Mouse (Mus musculus) stomach, embryonic 14.5 days (tissue): ENCODE data around the gene Cdr2l. TPM values are rescaled to one million over a fixed set of nuclear protein-coding genes. Genes with fewer than 3 reads are reported as not detected.

ENCODE experiments used
- ATAC-seq: fragments of 200-750 bp; cut with Nextera tagmentation; 2 replicates; pipeline ENCODE4 v1.8.0; 2017; ENCODE audit warnings: low read depth, moderate TSS enrichment; ENCODE audit not compliant: insufficient number of reproducible peaks, insufficient read depth, low FRiP score
- H3K27ac ChIP-seq: fragments of 300-500 bp; sonication (generic); 2 replicates; pipeline ENCODE4 v1.5.1; 2014; ENCODE audit warnings: mild to moderate bottlenecking, low read length, moderate library complexity, mixed read lengths
- H3K27me3 ChIP-seq: fragments of 300-500 bp; sonication (generic); 2 replicates; pipeline ENCODE4 v1.6.1; 2014; ENCODE audit warnings: low read length, control low read depth, mixed read lengths; ENCODE audit not compliant: control insufficient read depth, insufficient read depth
- H3K36me3 ChIP-seq: fragments of 300-500 bp; sonication (generic); 2 replicates; pipeline ENCODE4 v1.6.1; 2014; ENCODE audit warnings: mild to moderate bottlenecking, control low read depth, low read length, moderate library complexity, mixed read lengths; ENCODE audit not compliant: control insufficient read depth, insufficient read depth
- H3K4me1 ChIP-seq: fragments of 300-500 bp; sonication (generic); 2 replicates; pipeline ENCODE4 v1.6.1; 2014; ENCODE audit warnings: low read length, control low read depth, mixed read lengths; ENCODE audit not compliant: control insufficient read depth, insufficient read depth
- H3K4me2 ChIP-seq: fragments of 300-500 bp; sonication (generic); replicated peaks from 2 replicates; pipeline ENCODE4 v1.6.1; 2014; ENCODE audit warnings: low read depth, low read length, control low read depth
- H3K4me3 ChIP-seq: fragments of 300-500 bp; sonication (generic); 2 replicates; pipeline ENCODE4 v1.5.1; 2014; ENCODE audit warnings: low read depth, low read length, control low read depth
- H3K9ac ChIP-seq: fragments of 300-500 bp; sonication (generic); replicated peaks from 2 replicates; pipeline ENCODE4 v1.6.1; 2014; ENCODE audit warnings: low read depth, mild to moderate bottlenecking, control low read depth, low read length, moderate library complexity, mixed read lengths
- H3K9me3 ChIP-seq: fragments of 300-500 bp; sonication (generic); 2 replicates; pipeline ENCODE4 v1.6.1; 2016; ENCODE audit warnings: low read depth, low read length, control low read depth; ENCODE audit not compliant: control insufficient read depth
- WGBS: fragments of 180-500 bp; shearing (Covaris S2); extraction: QIAGEN DNeasy Blood & Tissue Kit; methylation state at CpG from one replicate; pipeline ENCODE4 v1.1.7; 2014; 5-methylcytosine and 5-hydroxymethylcytosine counted together
- polyA plus RNA-seq: library from polyadenylated mRNA; unstranded; fragments of >200 nt; fragmentation: Nextera tagmentation; extraction: Ambion mirVana; gene quantifications from 2 replicates; pipeline ENCODE4 v1.2.1, GENCODE M21; 2014

The Cdr2l gene
- 12.6 and 13.0 TPM in 2 replicates for polyA plus RNA-seq

DNA sequence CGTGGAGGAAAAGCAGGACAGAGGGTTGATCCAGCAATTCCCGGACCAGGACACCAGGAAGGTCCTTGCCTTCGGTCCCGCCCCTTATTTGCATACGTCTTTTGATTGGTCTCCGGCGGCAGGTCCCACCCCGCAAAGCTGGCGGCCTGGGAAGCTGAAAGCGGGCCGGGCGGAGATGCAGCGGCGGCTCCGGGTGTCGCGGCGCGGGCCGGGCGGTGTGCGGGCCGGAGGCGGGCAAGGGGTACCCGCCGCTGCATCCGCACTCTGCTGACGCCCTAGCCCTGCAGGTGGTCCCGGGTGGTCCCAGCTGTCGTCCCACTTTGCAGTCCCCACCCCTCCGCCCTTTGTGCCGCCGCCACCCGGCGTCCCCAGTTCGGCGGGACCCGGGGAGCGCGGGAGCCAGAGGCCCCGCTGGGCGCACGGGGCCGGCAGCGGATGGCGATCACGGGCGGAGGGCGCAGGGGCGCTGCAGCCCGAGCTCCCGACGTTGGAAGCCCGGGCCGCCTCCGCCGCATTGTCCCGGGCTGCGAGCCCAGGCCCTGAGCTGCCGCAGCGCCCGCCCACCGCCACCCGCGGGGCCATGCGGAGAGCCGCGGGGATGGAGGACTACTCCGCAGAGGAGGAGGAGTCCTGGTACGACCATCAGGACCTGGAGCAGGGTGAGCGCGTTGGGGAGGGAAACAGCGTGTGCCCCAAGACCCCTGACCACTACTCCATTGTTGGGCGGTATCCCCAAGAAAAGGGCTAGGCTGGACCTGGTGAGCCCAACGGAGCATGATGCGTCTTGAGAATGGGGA is at the start of gene Cdr2l:
TSS of gene Cdr2l (plus strand) at position 174 of the 797 bp plus-strand sequence.
- H3K27ac ChIP-seq, result peak within 1 kb of the TSS; percentile 80
- no peaks in the 10 kb centered on the region for H3K36me3 ChIP-seq
- WGBS, result under 1% methylated on average over 71 of the region's 76 CpGs
- peaks cover 35% of the 10 kb centered on the region for H3K4me1 ChIP-seq
- no peaks in the 10 kb centered on the region for H3K9me3 ChIP-seq
- peak; percentile 92 for ATAC-seq
- peak within 1 kb of the TSS; percentile 91 for H3K4me2 ChIP-seq
- H3K9ac ChIP-seq, result peak within 1 kb of the TSS; percentile 71
- no peaks in the 10 kb centered on the region for H3K27me3 ChIP-seq
- peak within 1 kb of the TSS; percentile 79 for H3K4me3 ChIP-seq

DNA sequence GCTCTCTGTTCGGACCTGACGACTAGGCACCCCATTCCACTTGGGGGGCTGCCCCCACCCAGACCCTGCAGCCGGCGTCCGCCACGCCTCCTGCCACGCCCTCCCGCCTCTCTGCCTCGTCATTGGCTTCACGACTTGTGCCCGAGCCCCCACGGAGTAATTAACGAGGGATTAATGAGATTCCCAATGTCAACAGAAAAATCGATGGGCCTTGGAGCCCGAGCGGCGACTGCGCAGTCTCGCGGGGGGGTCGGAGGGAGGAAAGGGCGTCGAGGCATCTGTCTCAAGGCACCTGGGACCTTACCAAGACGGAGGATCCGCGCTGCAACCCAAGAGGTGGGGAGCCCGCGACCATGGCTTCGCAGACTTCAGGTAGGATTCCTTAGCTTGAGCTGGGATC is 47.2 kb upstream of the Cdr2l start, which contains the start of gene Otop3:
TSS of gene Otop3 (plus strand) at position 201 of the 400 bp plus-strand sequence.
- Histone ChIP-seq H3K9ac (no peak within 1 kb of the TSS), H3K4me3 (0 out of 2 replicates have a peak within 1 kb of the TSS, but pooled peaks have one; percentile 6), H3K4me1 (0 out of 2 replicates have a peak, but pooled peaks cover 4% of the 10 kb centered on the region), H3K27me3 (peaks cover 22% of the 10 kb centered on the region), H3K4me2 (peak within 1 kb of the TSS; percentile 31), H3K27ac (no peak within 1 kb of the TSS), H3K36me3 (no peaks in the 10 kb centered on the region), H3K9me3 (no peaks in the 10 kb centered on the region)
- 4% methylated on average over 29 of the region's 29 CpGs for WGBS
- peak; percentile 67; the same call in 1 of the 2 replicates for ATAC-seq

DNA sequence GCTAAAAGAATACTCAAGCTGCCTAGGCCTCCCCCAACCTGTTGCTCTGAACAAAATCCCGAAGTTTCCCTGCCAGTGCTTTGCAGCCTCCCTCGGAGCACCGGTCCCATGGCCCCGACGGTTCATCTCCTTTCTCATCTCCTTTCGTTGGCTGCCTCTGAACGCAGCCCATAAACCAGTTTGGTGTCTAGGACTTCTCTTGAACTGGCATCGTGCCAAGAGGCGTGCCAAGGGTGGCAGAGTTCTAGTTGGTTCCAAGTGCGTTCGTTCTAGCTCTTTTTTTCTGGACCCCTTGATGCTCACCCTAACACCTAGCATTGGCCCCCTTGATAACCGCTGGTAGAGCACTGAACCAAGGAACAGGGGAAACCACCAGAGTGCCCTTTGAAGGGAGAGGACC is 46.5 kb upstream of the Cdr2l start:
- Histone ChIP-seq H3K9me3 (no peaks in the 10 kb centered on the region), H3K27me3 (peaks cover 22% of the 10 kb centered on the region), H3K4me2 (no peak overlapping the region), H3K27ac (no peak overlapping the region), H3K4me3 (no peak overlapping the region), H3K4me1 (0 out of 2 replicates have a peak, but pooled peaks cover 4% of the 10 kb centered on the region), H3K36me3 (no peaks in the 10 kb centered on the region), H3K9ac (no peak overlapping the region)
- ATAC-seq, result no peak
- 46% methylated on average over 12 of the region's 12 CpGs for WGBS

DNA sequence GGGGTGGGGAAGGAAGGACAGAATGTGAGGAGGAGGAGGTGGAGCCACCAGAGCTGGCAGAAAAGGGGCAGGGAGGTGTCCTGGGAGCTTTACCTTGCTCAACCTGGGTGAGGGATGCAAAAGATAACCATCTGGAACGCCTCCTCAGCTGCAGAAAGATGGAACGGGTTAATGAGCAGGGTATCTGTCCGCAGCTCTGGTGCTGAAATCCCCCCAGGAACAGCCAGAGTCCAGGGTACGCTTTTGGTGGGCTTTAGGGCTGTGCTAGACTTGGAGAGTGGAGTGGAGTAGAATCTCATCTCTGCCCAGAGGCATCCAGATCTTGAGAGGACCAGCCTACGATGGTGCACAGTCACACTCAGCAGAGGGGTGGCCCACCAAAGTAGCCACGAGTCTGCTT is 45.6 kb upstream of the Cdr2l start:
- WGBS, result 16% methylated on average over 6 of the region's 6 CpGs
- no peak overlapping the region for H3K27ac ChIP-seq

DNA sequence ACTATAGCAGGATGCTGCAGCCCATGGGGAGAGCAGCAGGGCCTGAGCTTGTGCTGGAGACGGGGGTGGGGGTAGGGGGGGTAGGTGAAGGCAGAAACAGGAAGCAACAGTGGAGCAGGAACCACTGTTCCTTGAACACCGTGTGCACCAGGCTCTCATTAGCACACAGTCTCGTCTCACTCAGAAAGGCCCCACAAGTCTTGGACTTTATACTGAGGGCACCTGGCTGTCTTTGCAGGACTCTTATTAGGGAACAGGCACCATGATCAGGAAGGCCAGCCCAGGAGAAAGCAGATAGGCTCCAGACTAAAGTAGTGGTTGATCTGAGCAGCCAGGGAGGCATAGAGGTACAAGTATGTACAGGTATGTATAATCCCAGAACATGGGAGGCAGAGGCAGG is 44.4 kb upstream of the Cdr2l start:
- Histone ChIP-seq H3K27me3 (peaks cover 22% of the 10 kb centered on the region), H3K36me3 (no peaks in the 10 kb centered on the region), H3K4me3 (no peak overlapping the region), H3K9ac (no peak overlapping the region), H3K9me3 (no peaks in the 10 kb centered on the region), H3K4me1 (0 out of 2 replicates have a peak, but pooled peaks cover 4% of the 10 kb centered on the region), H3K27ac (no peak overlapping the region), H3K4me2 (no peak overlapping the region)
- ATAC-seq, result no peak
- 45% methylated on average over 3 of the region's 3 CpGs for WGBS

More for the DNA sequence above, 45.6 kb upstream of the Cdr2l start:
- no peak for ATAC-seq
- H3K4me3 ChIP-seq, result no peak overlapping the region
- no peaks in the 10 kb centered on the region for H3K9me3 ChIP-seq
- H3K36me3 ChIP-seq, result no peaks in the 10 kb centered on the region
- H3K4me2 ChIP-seq, result no peak overlapping the region
- H3K4me1 ChIP-seq, result 0 out of 2 replicates have a peak, but pooled peaks cover 4% of the 10 kb centered on the region
- peaks cover 22% of the 10 kb centered on the region for H3K27me3 ChIP-seq
- H3K9ac ChIP-seq, result no peak overlapping the region

DNA sequence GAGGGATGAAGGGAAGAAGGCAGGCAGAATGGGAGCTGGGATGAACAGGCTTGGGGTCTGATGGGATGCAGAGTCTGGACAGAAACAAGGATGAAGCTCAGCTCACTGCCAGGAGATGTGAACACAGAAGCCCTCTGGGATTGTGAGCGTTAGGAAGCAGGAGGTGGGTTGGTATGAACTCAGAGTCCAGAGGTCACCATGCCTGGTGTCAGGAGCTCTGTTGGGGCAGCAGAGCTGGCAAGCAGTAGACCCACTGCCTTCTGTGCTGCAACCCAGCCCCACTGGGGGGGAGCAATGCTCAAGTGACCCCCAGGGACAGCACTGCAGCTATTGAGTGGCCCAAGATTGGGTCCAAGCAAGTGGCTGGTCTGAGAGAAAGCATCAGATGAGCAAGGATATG is 43.9 kb upstream of the Cdr2l start:
- Histone ChIP-seq H3K9me3 (no peaks in the 10 kb centered on the region), H3K4me1 (0 out of 2 replicates have a peak, but pooled peaks cover 4% of the 10 kb centered on the region), H3K36me3 (no peaks in the 10 kb centered on the region), H3K4me2 (no peak overlapping the region), H3K27me3 (peaks cover 18% of the 10 kb centered on the region), H3K4me3 (no peak overlapping the region), H3K9ac (no peak overlapping the region), H3K27ac (no peak overlapping the region)
- ATAC-seq, result no peak
- 45% methylated on average over 1 of the region's 1 CpGs for WGBS

DNA sequence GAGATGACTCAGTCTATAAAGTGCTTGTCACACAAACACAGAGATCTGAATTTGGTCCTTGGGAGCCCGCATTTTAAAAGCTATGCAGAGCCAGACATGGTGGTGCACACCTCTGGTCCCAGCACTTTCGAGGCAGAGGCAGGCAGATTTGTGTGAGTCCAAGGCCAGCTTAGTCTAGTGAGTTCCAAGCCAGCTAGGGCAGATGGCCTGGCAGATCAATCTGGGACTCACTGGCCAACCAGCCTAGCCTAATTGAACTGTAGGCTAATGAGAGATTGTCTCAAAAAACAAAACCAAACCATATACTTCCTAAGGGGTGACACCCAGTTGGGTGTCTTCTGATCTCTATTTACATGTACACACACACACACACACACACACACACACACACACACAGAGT is 40.5 kb upstream of the Cdr2l start:
- Histone ChIP-seq H3K9me3 (no peaks in the 10 kb centered on the region), H3K9ac (no peak overlapping the region), H3K4me2 (no peak overlapping the region), H3K4me1 (peaks cover 14% of the 10 kb centered on the region; the same call in 1 of the 2 replicates), H3K27me3 (no peaks in the 10 kb centered on the region), H3K27ac (no peak overlapping the region), H3K4me3 (no peak overlapping the region), H3K36me3 (no peaks in the 10 kb centered on the region)
- 78% methylated on average over 2 of the region's 2 CpGs for WGBS
- no peak for ATAC-seq

DNA sequence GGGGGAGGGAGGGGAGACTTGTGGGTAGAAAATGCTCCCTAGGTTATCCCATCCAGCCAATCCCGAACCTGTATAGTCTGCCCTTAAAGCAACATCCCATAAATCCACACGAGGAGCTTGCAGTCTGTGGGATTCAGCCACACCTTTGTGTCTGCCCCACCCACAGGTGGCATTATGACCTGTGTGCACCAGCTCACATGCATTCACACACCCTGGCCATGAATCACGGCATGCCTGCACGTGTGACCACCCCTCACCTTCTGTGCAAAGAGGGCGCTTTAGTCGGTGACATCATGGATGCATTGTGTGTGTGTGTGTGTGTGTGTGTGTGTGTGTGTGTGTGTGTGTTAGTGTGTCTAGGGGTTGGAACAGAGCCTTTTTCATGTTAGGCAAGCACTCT is 39.9 kb upstream of the Cdr2l start:
- Histone ChIP-seq H3K4me3 (no peak overlapping the region), H3K4me1 (peaks cover 15% of the 10 kb centered on the region; the same call in 1 of the 2 replicates), H3K27me3 (no peaks in the 10 kb centered on the region), H3K4me2 (no peak overlapping the region), H3K9me3 (no peaks in the 10 kb centered on the region), H3K36me3 (no peaks in the 10 kb centered on the region), H3K9ac (no peak overlapping the region), H3K27ac (no peak overlapping the region)
- 58% methylated on average over 6 of the region's 6 CpGs for whole genome bisulfite sequencing
- ATAC-seq, result no peak
